Mouse (Mus musculus) embryonic fibroblast, embryonic 13.5 days (primary cell): ENCODE data around the gene Utp6.

ENCODE experiments used
- CTCF ChIP-seq: IDR thresholded peaks from 2 replicates; pipeline ENCODE4 v1.5.1; 2011; ENCODE audit warnings: mild to moderate bottlenecking, control low read depth, low read length, moderate library complexity, borderline replicate concordance; ENCODE audit not compliant: insufficient read depth
- POLR2A ChIP-seq: IDR thresholded peaks from 2 replicates; pipeline ENCODE4 v1.6.1; 2011; ENCODE audit warnings: low read depth, mild to moderate bottlenecking, control low read depth, low read length, moderate library complexity

DNA sequence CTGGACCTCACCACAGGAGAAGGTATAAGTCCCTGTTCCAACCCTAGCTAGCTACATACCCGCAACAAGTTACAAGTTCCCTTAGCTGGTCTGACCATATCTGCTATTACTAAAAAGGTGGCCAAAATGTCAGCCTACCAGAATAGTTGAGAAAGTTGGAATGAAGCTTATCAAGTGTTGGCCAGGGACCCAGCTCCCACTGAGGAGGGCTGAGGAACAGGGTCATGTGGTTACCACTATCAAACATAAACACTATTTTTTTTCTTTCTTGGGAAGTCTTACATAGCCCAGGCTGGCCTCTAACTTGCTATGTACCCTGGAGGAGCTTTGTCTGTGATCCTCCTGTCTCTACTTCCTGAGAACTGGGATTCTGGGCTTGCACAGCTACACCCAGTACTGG, 75.8 kb downstream of the Utp6 start:
- TF ChIP-seq CTCF (no peak), POLR2A (no peak)
